ENCODE assay signal across 10 mouse cellular contexts in genomic region chr16:21211501-21211900, GRCm38 (mm10). TPM values are rescaled to one million over a fixed set of nuclear protein-coding genes. Genes with fewer than 3 reads are reported as not detected.
DNase-seq lines count a peak whose midpoint lies in the region; ATAC-seq and TF ChIP-seq lines count a peak whose summit lies in the region.
"Had no signal": no experiment of that assay in that cellular context is flagged by ENCODE, and none has a peak within 500 bp of the region (broad histone marks: within the 10 kb centered on the region; RNA-seq: fewer than 3 reads in every experiment).

No protein-coding gene starts in this region.

- DNase-seq in heart, adult 2 months: no peak
- DNase-seq in heart, postnatal 36 days: no peak
- DNase-seq in hindbrain, embryonic 11.5 days (ENCODE audit: low spot score): no peak
- DNase-seq in liver, postnatal 0 days: no peak
- DNase-seq in cerebellum, adult 8-10 months: no peak
- DNase-seq in adrenal gland, adult 8-10 months: no peak

- H3K27ac ChIP-seq in heart, adult 2 months: peak overlapping the region; percentile 61; the same call in 1 of the 2 replicates
- H3K27ac ChIP-seq in hindbrain, embryonic 11.5 days (ENCODE audit: low read depth, low read length): peak overlapping the region; percentile 80
- no peak overlapping the region for H3K27ac ChIP-seq in liver, postnatal 0 days (ENCODE audit: low read depth)

- intact Hi-C loops in heart, adult 2 months (cut with DNase I): no loop called here
- intact Hi-C loops in heart, postnatal 36 days (cut with DNase I): loop anchor here (2.0 kb wide), 1 partner anchor 33 kb away; no protein-coding TSS in a partner anchor

- WGBS in heart, adult 2 months: 68% methylated on average over 4 of the region's 4 CpGs
- 35% methylated on average over 4 of the region's 4 CpGs for WGBS in hindbrain, embryonic 11.5 days
- 54% methylated on average over 4 of the region's 4 CpGs for WGBS in liver, postnatal 0 days (ENCODE audit: insufficient replicate concordance)

- H3K79me2 ChIP-seq in heart, adult 2 months (replicated peaks; ENCODE audit: control insufficient read depth, insufficient read depth, low read length): no peaks in the 10 kb centered on the region

- no peak for TF ChIP-seq POLR2A in heart, adult 2 months (IDR thresholded peaks at IDR 0.05; ENCODE audit: insufficient read depth, low read depth, low read length)

- no peaks in the 10 kb centered on the region; the same call in 1 of the 2 replicates for H3K36me3 ChIP-seq in heart, adult 2 months (ENCODE audit: control insufficient read depth, insufficient read depth, low read length)
- H3K36me3 ChIP-seq in E14TG2a.4 (ENCODE audit: insufficient read depth, low read length): peaks cover 52% of the 10 kb centered on the region
- peaks cover 2% of the 10 kb centered on the region; the same call in 1 of the 2 replicates for H3K36me3 ChIP-seq in hindbrain, embryonic 11.5 days (ENCODE audit: control insufficient read depth, insufficient read depth, low read length)
- no peaks in the 10 kb centered on the region for H3K36me3 ChIP-seq in liver, postnatal 0 days (replicated peaks; ENCODE audit: insufficient read depth, low read length)

- H3K9me3 ChIP-seq in E14TG2a.4 (ENCODE audit: low read length): no peaks in the 10 kb centered on the region
- no peaks in the 10 kb centered on the region for H3K9me3 ChIP-seq in hindbrain, embryonic 11.5 days (ENCODE audit: control insufficient read depth, low read length)
- no peaks in the 10 kb centered on the region for H3K9me3 ChIP-seq in liver, postnatal 0 days (ENCODE audit: low read length)

- no peak for TF ChIP-seq CTCF in heart, adult 2 months (IDR thresholded peaks at IDR 0.05)
- no peak for TF ChIP-seq CTCF in E14TG2a.4 (conservative IDR thresholded peaks at IDR 0.05; ENCODE audit: low read length)
- TF ChIP-seq CTCF in liver, postnatal 0 days (IDR thresholded peaks at IDR 0.05; ENCODE audit: low read depth): no peak

- peak overlapping the region; percentile 46 for H3K4me2 ChIP-seq in hindbrain, embryonic 11.5 days (replicated peaks; ENCODE audit: low read depth, low read length)
- H3K4me2 ChIP-seq in liver, postnatal 0 days (ENCODE audit: low read depth, low read length): peak overlapping the region; percentile 60

- peak; percentile 11; the same call in 1 of the 2 replicates for ATAC-seq in hindbrain, embryonic 11.5 days (ENCODE audit: low FRiP score)
- ATAC-seq in liver, postnatal 0 days: no peak
- no peak for ATAC-seq in frontal cortex, adult (ENCODE audit: low TSS enrichment)

- no peaks in the 10 kb centered on the region for H3K27me3 ChIP-seq in heart, adult 2 months (ENCODE audit: control insufficient read depth, insufficient read depth, low read length)
- peaks cover 38% of the 10 kb centered on the region for H3K27me3 ChIP-seq in E14TG2a.4 (ENCODE audit: insufficient read depth, low read length)
- 0 out of 2 replicates have a peak, but pooled peaks cover 2% of the 10 kb centered on the region for H3K27me3 ChIP-seq in hindbrain, embryonic 11.5 days (ENCODE audit: control insufficient read depth, insufficient read depth, low read length)
- H3K27me3 ChIP-seq in liver, postnatal 0 days (ENCODE audit: insufficient read depth, low read length): peaks cover 41% of the 10 kb centered on the region

- peaks cover 2% of the 10 kb centered on the region; the same call in 1 of the 2 replicates for H3K4me1 ChIP-seq in heart, adult 2 months (ENCODE audit: control insufficient read depth, insufficient read depth, low read length)
- H3K4me1 ChIP-seq in E14TG2a.4 (replicated peaks; ENCODE audit: low read depth, low read length): peaks cover 92% of the 10 kb centered on the region
- H3K4me1 ChIP-seq in hindbrain, embryonic 11.5 days (replicated peaks; ENCODE audit: control insufficient read depth, insufficient read depth, low read length): peaks cover 22% of the 10 kb centered on the region
- H3K4me1 ChIP-seq in liver, postnatal 0 days (ENCODE audit: insufficient read depth): 0 out of 2 replicates have a peak, but pooled peaks cover 4% of the 10 kb centered on the region

- TF ChIP-seq EP300 in heart, adult 2 months (IDR thresholded peaks at IDR 0.05; ENCODE audit: insufficient read depth, low read depth, low read length): no peak
- no peak for TF ChIP-seq EP300 in liver, postnatal 0 days (IDR thresholded peaks at IDR 0.05; ENCODE audit: low read depth)

- H3K9ac ChIP-seq in heart, adult 2 months (ENCODE audit: low read depth, low read length): peak overlapping the region; percentile 61
- H3K9ac ChIP-seq in hindbrain, embryonic 11.5 days (ENCODE audit: low read depth, low read length): peak overlapping the region; percentile 54
- no peak overlapping the region; the same call in 1 of the 2 replicates for H3K9ac ChIP-seq in liver, postnatal 0 days (replicated peaks)

- H3K4me3 ChIP-seq in heart, adult 2 months: no peak overlapping the region
- peak overlapping the region; percentile 74 for H3K4me3 ChIP-seq in E14TG2a.4 (replicated peaks; ENCODE audit: low read length)
- peak overlapping the region; percentile 29 for H3K4me3 ChIP-seq in hindbrain, embryonic 11.5 days (ENCODE audit: low read depth, low read length)
- H3K4me3 ChIP-seq in liver, postnatal 0 days (ENCODE audit: low read depth, low read length): no peak overlapping the region

RNA-seq across cellular contexts. Expression of gene Ephb3, which starts 6.9 kb away (rescaled TPM):
- 1 to 10 TPM; 6.3 to 7.0 TPM for total RNA-seq in heart, adult 2 months (2021)
- polyA plus RNA-seq in heart, adult 2 months (2012; rRNA removed): 9.9 and 11.3 TPM in 2 replicates
- total RNA-seq in heart, postnatal 36 days (2021): 1 to 10 TPM; 5.7 to 7.5 TPM
- 10.3 and 11.2 TPM in 2 replicates for polyA plus RNA-seq in hindbrain, embryonic 11.5 days (2014; fragmentation: Nextera tagmentation; extraction: Ambion mirVana)
- polyA plus RNA-seq in liver, postnatal 0 days (2015; fragmentation: Nextera tagmentation; extraction: Ambion mirVana): 0.18 and 0.34 TPM in 2 replicates
- total RNA-seq in adrenal gland, adult 8-10 months (2022): 1 to 10 TPM; 1.3 to 2.3 (median 1.7) TPM
- total RNA-seq: megakaryocyte progenitor cell, adult 5-6 weeks had no signal

RNA-seq across cellular contexts. Expression of gene Teddm3, which starts 57.7 kb away (rescaled TPM):
- total RNA-seq in heart, adult 2 months (2021): not detected
- not detected in 2 replicates for polyA plus RNA-seq in heart, adult 2 months (2012; rRNA removed)
- not detected for total RNA-seq in heart, postnatal 36 days (2021)
- not detected in 2 replicates for polyA plus RNA-seq in hindbrain, embryonic 11.5 days (2014; fragmentation: Nextera tagmentation; extraction: Ambion mirVana)
- polyA plus RNA-seq in liver, postnatal 0 days (2015; fragmentation: Nextera tagmentation; extraction: Ambion mirVana): not detected in 2 replicates
- total RNA-seq in adrenal gland, adult 8-10 months (2022): under 1 TPM in 1 of 4 experiments, not detected in 3; 0.21 TPM
- total RNA-seq: adrenal gland, postnatal 10 days; megakaryocyte progenitor cell, adult 5-6 weeks had no signal

Comparison
In these comparisons a context has a peak if more than half of its experiments do, and no peak if none do; other contexts are left out.
1. H3K4me3 ChIP-seq: peak in E14TG2a.4 (single experiment) and hindbrain, embryonic 11.5 days (single experiment); none in heart, adult 2 months (single experiment) and liver, postnatal 0 days (single experiment).